Mouse (Mus musculus): Measurements from ENCODE around the gene Snx6. TPM values are rescaled to one million over a fixed set of nuclear protein-coding genes. Genes with fewer than 3 reads are reported as not detected.
"Not testable (repeated sequence)": the region's sequence is repeated elsewhere in the genome, so short reads cannot be mapped to it uniquely, and the experiment has no call there.

The Snx6 gene
- 81.8 and 84.4 TPM in 2 replicates for polyA plus RNA-seq (2012; rRNA removed)

- peak; percentile 89 for TF ChIP-seq POLR2A (IDR thresholded peaks at IDR 0.05; ENCODE audit: borderline replicate concordance, extremely low read depth, insufficient read depth, insufficient read length, poor library complexity, severe bottlenecking)
- no peak for TF ChIP-seq CTCF (IDR thresholded peaks at IDR 0.05; ENCODE audit: borderline replicate concordance, extremely low read depth, insufficient read depth, insufficient read length)
- peak; percentile 95 for DNase-seq (ENCODE audit: low read depth)
These were observed at the start of gene Snx6 for GRCm38 (mm10) chr12:54795153-54795998. TSS of gene Snx6 (minus strand) at chr12:54795703.

GRCm38 (mm10) chr12:54844415-54844814 lies 48.9 kb upstream of the Snx6 start:
- no peak for DNase-seq (ENCODE audit: low read depth)
- TF ChIP-seq CTCF (IDR thresholded peaks at IDR 0.05; ENCODE audit: borderline replicate concordance, extremely low read depth, insufficient read depth, insufficient read length) = no peak
- no peak for TF ChIP-seq POLR2A (IDR thresholded peaks at IDR 0.05; ENCODE audit: borderline replicate concordance, extremely low read depth, insufficient read depth, insufficient read length, poor library complexity, severe bottlenecking)

DNA sequence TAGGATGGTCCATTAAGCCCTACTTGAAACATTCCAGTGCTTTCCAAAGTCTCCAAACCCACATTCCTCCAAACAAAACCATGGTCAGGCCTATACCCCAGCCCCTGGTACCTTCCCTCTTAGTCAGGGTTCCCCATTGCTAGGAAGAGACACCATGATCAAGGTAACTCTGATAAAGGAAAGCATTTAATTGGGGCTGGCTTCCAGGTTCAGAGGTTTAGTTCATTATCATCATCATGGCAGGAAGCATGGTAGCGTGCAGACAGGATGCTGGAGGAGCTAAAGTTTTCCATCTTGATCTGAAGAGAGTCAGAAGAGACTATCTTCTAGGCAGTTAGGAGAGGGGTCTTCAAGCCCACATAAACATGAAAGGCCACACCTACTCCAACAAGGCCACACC lies 46.1 kb upstream of the Snx6 start:
- DNase-seq (ENCODE audit: low read depth) = no peak
- no peak for TF ChIP-seq CTCF (IDR thresholded peaks at IDR 0.05; ENCODE audit: borderline replicate concordance, extremely low read depth, insufficient read depth, insufficient read length)
- TF ChIP-seq POLR2A (IDR thresholded peaks at IDR 0.05; ENCODE audit: borderline replicate concordance, extremely low read depth, insufficient read depth, insufficient read length, poor library complexity, severe bottlenecking) = no peak

DNA sequence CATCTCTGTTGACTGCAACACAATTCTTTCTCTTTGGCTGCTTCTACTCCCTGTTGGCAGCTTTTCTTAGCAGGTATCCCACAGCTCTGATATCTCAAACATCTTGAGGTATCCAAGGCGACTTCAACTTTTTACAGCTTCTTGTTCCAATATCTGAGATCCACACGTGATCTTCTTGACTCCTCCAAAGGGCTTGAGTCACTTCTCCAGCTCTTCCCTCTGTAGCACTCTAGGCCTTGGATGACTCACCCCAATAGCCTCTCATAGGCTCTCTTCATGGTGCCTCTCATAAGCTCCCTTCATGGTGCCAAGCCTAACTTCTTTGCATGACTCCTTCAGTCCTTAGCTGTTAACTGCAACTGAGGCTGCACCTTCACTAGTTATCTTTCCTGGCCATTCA lies 44.3 kb upstream of the Snx6 start:
- DNase-seq (ENCODE audit: low read depth) = no peak
- TF ChIP-seq POLR2A (IDR thresholded peaks at IDR 0.05; ENCODE audit: borderline replicate concordance, extremely low read depth, insufficient read depth, insufficient read length, poor library complexity, severe bottlenecking) (no peak), CTCF (IDR thresholded peaks at IDR 0.05; ENCODE audit: borderline replicate concordance, extremely low read depth, insufficient read depth, insufficient read length) (no peak)

DNA sequence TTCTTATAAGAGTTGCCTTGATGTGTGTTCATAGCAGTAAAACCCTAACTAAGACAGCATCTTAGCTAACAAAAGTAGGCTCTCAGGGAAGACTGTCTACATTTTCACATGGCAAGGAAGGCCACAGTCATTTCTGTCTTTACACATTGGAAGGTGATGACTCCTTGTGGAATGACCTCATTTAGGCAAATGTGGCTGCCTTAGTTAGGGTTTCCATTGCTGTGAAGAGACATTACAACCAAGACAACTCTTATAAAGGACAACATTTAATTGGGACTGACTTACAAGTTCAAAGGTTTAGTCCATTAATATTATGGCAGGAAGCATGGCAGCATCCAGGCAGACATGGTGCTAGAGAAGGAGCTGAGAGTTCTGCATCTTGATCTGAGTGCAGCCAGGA lies 43.4 kb upstream of the Snx6 start:
- DNase-seq (ENCODE audit: low read depth) = no peak
- TF ChIP-seq POLR2A (IDR thresholded peaks at IDR 0.05; ENCODE audit: borderline replicate concordance, extremely low read depth, insufficient read depth, insufficient read length, poor library complexity, severe bottlenecking) = no peak
- TF ChIP-seq CTCF (IDR thresholded peaks at IDR 0.05; ENCODE audit: borderline replicate concordance, extremely low read depth, insufficient read depth, insufficient read length) = no peak

GRCm38 (mm10) chr12:54835608-54836570 lies 40.4 kb upstream of the Snx6 start:
- TF ChIP-seq POLR2A (IDR thresholded peaks at IDR 0.05; ENCODE audit: borderline replicate concordance, extremely low read depth, insufficient read depth, insufficient read length, poor library complexity, severe bottlenecking) (no peak), CTCF (IDR thresholded peaks at IDR 0.05; ENCODE audit: borderline replicate concordance, extremely low read depth, insufficient read depth, insufficient read length) (no peak)
- peak; percentile 25 for DNase-seq (ENCODE audit: low read depth)

- TF ChIP-seq POLR2A (IDR thresholded peaks at IDR 0.05; ENCODE audit: borderline replicate concordance, extremely low read depth, insufficient read depth, insufficient read length, poor library complexity, severe bottlenecking) (no peak), CTCF (IDR thresholded peaks at IDR 0.05; ENCODE audit: borderline replicate concordance, extremely low read depth, insufficient read depth, insufficient read length) (no peak)
- peak; percentile 80 for DNase-seq (ENCODE audit: low read depth)
These were observed 39.5 kb upstream of the Snx6 start for GRCm38 (mm10) chr12:54834925-54835447.

DNA sequence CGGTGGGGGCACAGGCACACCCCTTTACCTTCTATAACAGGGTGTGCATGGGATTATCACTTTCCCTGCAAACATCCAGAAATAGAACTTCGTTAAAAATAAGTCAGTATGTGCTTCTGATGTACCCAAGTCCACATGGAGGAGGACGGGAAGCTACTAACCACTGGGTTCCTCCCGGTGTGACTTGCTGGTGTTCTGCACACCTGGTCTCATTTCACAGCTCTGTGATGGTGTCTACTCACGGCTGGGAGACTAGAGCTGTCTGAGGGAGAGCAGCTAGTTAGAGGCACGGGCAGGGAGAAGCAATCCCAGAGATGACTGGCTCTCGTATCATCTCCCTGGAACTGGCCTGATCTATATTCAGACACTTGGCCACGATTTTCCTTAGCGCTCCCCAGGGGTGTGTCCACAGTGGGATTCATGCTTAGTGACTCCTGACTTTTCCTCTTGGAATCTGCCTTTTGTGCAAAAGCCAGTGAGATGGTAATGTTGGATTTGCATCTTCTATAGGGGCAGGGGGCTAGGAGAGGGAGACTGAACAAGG lies 38.4 kb upstream of the Snx6 start:
- no peak for DNase-seq (ENCODE audit: low read depth)
- no peak for TF ChIP-seq POLR2A (IDR thresholded peaks at IDR 0.05; ENCODE audit: borderline replicate concordance, extremely low read depth, insufficient read depth, insufficient read length, poor library complexity, severe bottlenecking)
- no peak for TF ChIP-seq CTCF (IDR thresholded peaks at IDR 0.05; ENCODE audit: borderline replicate concordance, extremely low read depth, insufficient read depth, insufficient read length)

DNA sequence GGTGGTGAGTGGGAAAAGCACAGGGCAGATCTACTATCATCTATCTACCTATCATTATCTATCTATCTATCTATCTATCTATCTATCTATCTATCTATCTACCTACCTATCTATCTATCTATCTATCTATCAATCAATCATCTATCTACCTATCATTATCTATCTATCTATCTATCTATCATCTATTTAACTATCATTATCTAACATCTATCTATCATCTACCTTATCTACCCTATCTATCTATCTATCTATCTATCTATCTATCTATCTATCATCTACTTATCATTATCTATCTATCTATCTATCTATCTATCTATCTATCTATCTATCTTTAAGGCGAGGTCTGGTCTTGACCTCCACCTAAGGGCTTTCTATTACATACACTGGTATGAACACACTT lies 36.4 kb upstream of the Snx6 start:
- DNase-seq (ENCODE audit: low read depth) = not testable (repeated sequence)

DNA sequence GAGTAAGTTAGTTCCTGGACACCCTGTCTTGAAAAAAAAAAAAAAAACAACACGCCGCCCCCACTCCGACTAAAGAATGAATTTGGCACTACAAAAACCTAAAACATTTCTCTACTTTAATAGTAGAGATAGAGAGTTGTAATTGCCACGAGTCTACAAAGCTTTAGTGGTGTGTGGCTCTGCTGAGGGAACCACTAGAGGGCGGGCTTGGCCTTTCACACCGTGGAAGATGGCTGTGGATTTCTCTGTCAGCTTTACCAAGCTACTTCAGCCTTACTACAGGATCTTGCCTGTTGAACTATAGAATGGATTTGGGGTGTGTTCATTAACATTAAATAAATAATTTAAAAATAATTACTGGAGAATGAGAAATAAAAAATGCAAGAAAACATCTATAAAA lies 35.1 kb upstream of the Snx6 start:
- TF ChIP-seq POLR2A (IDR thresholded peaks at IDR 0.05; ENCODE audit: borderline replicate concordance, extremely low read depth, insufficient read depth, insufficient read length, poor library complexity, severe bottlenecking) (no peak), CTCF (IDR thresholded peaks at IDR 0.05; ENCODE audit: borderline replicate concordance, extremely low read depth, insufficient read depth, insufficient read length) (peak; percentile 94)
- peak; percentile 91 for DNase-seq (ENCODE audit: low read depth)

DNA sequence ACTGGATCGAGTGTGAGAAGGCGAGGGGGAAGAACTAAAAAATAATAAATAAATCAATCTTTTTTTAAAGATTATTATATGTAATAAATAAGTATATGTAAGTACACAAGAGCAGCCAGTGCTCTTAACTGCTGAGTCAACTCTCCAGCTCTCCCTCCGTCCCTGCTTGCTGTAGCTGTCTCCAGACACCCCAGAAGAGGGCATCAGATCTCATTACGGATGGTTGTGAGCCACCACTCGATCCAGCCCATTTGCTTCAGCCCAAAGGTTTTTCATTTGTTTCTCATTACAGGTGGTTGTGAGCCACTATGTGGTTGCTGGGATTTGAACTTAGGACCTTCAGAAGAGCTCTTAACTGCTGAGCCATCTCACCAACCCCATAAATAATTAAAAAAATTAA lies 34.4 kb upstream of the Snx6 start:
- no peak for DNase-seq (ENCODE audit: low read depth)
- no peak for TF ChIP-seq CTCF (IDR thresholded peaks at IDR 0.05; ENCODE audit: borderline replicate concordance, extremely low read depth, insufficient read depth, insufficient read length)
- no peak for TF ChIP-seq POLR2A (IDR thresholded peaks at IDR 0.05; ENCODE audit: borderline replicate concordance, extremely low read depth, insufficient read depth, insufficient read length, poor library complexity, severe bottlenecking)
